Mouse (Mus musculus): Measurements from ENCODE around the gene Rcc1l.

Rcc1l gene

GRCm38 (mm10) chr5:134173206-134173605 is 3.4 kb downstream of the Rcc1l start:
- in situ Hi-C loops (cut with MboI): no loop called here

- in situ Hi-C loops (cut with MboI): no loop called here
Measured at GRCm38 (mm10) chr5:134170167-134170566, 6.4 kb downstream of the Rcc1l start.

- in situ Hi-C loops (cut with MboI): no loop called here
Measured at GRCm38 (mm10) chr5:134169231-134169630, 7.3 kb downstream of the Rcc1l start.

GRCm38 (mm10) chr5:134168033-134168432 is 8.5 kb downstream of the Rcc1l start:
- in situ Hi-C loops (cut with MboI): no loop called here

GRCm38 (mm10) chr5:134166642-134167041 is 9.9 kb downstream of the Rcc1l start:
- in situ Hi-C loops (cut with MboI): no loop called here

- in situ Hi-C loops (cut with MboI): no loop called here
Measured at GRCm38 (mm10) chr5:134164688-134165087, 11.9 kb downstream of the Rcc1l start.

GRCm38 (mm10) chr5:134155916-134156466 is 20.6 kb downstream of the Rcc1l start:
- in situ Hi-C loops (cut with MboI): no loop called here

GRCm38 (mm10) chr5:134151895-134152294 is 24.7 kb downstream of the Rcc1l start:
- in situ Hi-C loops (cut with MboI): no loop called here

- in situ Hi-C loops (cut with MboI): no loop called here
Measured at GRCm38 (mm10) chr5:134148153-134148552, 28.4 kb downstream of the Rcc1l start.

GRCm38 (mm10) chr5:134147194-134147753 is 29.3 kb downstream of the Rcc1l start:
- in situ Hi-C loops (cut with MboI): no loop called here

- in situ Hi-C loops (cut with MboI): no loop called here
Measured at GRCm38 (mm10) chr5:134144986-134145385, 31.6 kb downstream of the Rcc1l start.

GRCm38 (mm10) chr5:134142381-134142780 is 34.2 kb downstream of the Rcc1l start:
- in situ Hi-C loops (cut with MboI): no loop called here

GRCm38 (mm10) chr5:134141236-134141635 is 35.3 kb downstream of the Rcc1l start:
- in situ Hi-C loops (cut with MboI): no loop called here

GRCm38 (mm10) chr5:134139429-134139828 is 37.1 kb downstream of the Rcc1l start:
- in situ Hi-C loops (cut with MboI): no loop called here

- in situ Hi-C loops (cut with MboI): no loop called here
Measured at GRCm38 (mm10) chr5:134137933-134138332, 38.6 kb downstream of the Rcc1l start.

GRCm38 (mm10) chr5:134136022-134136421 is 40.6 kb downstream of the Rcc1l start:
- in situ Hi-C loops (cut with MboI): no loop called here

- in situ Hi-C loops (cut with MboI): no loop called here
Measured at GRCm38 (mm10) chr5:134131586-134131985, 45.0 kb downstream of the Rcc1l start.

GRCm38 (mm10) chr5:134126232-134126631 is 50.3 kb downstream of the Rcc1l start:
- in situ Hi-C loops (cut with MboI): no loop called here

- in situ Hi-C loops (cut with MboI): no loop called here
Measured at GRCm38 (mm10) chr5:134123846-134124245, 52.7 kb downstream of the Rcc1l start.

GRCm38 (mm10) chr5:134121893-134122259 is 54.7 kb downstream of the Rcc1l start:
- in situ Hi-C loops (cut with MboI): no loop called here

- in situ Hi-C loops (cut with MboI): no loop called here
Measured at GRCm38 (mm10) chr5:134121138-134121892, 55.3 kb downstream of the Rcc1l start.

- in situ Hi-C loops (cut with MboI): no loop called here
Measured at GRCm38 (mm10) chr5:134120135-134120534, 56.4 kb downstream of the Rcc1l start.

GRCm38 (mm10) chr5:134119481-134120120 is 57.0 kb downstream of the Rcc1l start:
- in situ Hi-C loops (cut with MboI): no loop called here
